Mouse (Mus musculus) thymus, adult 2 months (tissue): ENCODE data around the gene Ccdc33. TPM values are rescaled to one million over a fixed set of nuclear protein-coding genes. Genes with fewer than 3 reads are reported as not detected.
A peak's percentile ranks its signal among the peaks of the same experiment; 100 is the strongest.

ENCODE experiments used
- DNase-seq: peaks from one replicate; pipeline ENCODE4 v3.0.0; 2021
- H3K27ac ChIP-seq: fragments of 200-500 bp; 2 replicates; pipeline ENCODE4 v1.5.1; 2012; ENCODE audit warnings: low read length, control low read depth; ENCODE audit not compliant: control insufficient read depth, insufficient read depth
- H3K27me3 ChIP-seq: fragments of 200-500 bp; 2 replicates; pipeline ENCODE4 v1.6.1; 2012; ENCODE audit warnings: mild to moderate bottlenecking, low read length, moderate library complexity, mixed read lengths; ENCODE audit not compliant: control insufficient read depth, insufficient read depth
- H3K36me3 ChIP-seq: fragments of 200-500 bp; 2 replicates; pipeline ENCODE4 v1.6.1; 2012; ENCODE audit warnings: mild to moderate bottlenecking, low read length, moderate library complexity; ENCODE audit not compliant: control insufficient read depth, insufficient read depth
- H3K4me1 ChIP-seq: fragments of 200-500 bp; replicated peaks from 2 replicates; pipeline ENCODE4 v1.6.1; 2012; ENCODE audit warnings: low read length; ENCODE audit not compliant: control insufficient read depth, insufficient read depth
- H3K4me3 ChIP-seq: fragments of 200-500 bp; 2 replicates; pipeline ENCODE4 v1.5.1; 2012; ENCODE audit warnings: mild to moderate bottlenecking, low read length, control low read depth, moderate library complexity; ENCODE audit not compliant: control insufficient read depth, insufficient read depth
- CTCF ChIP-seq: fragments of 200-500 bp; IDR thresholded peaks from 2 replicates; pipeline ENCODE4 v1.5.1; 2012; ENCODE audit warnings: mild to moderate bottlenecking, control low read depth, low read length, moderate library complexity, borderline replicate concordance; ENCODE audit not compliant: control insufficient read depth, poor library complexity, insufficient read depth; ENCODE audit errors: extremely low read depth
- POLR2A ChIP-seq: fragments of 200-500 bp; IDR thresholded peaks from 2 replicates; pipeline ENCODE4 v1.6.1; 2012; ENCODE audit warnings: mild to moderate bottlenecking, low read length, control low read depth, moderate library complexity; ENCODE audit not compliant: control insufficient read depth, poor library complexity, insufficient read depth; ENCODE audit errors: extremely low read depth
- WGBS: fragments of 180-500 bp; shearing (Covaris S2); methylation state at CpG from one replicate; pipeline ENCODE4 v1.1.7; 2018; 5-methylcytosine and 5-hydroxymethylcytosine counted together
- polyA plus RNA-seq: library from polyadenylated mRNA; depleted of rRNA; stranded (reverse); fragments of >200 nt; gene quantifications from 2 replicates; pipeline ENCODE4 v1.2.3, GENCODE M21; 2012

Gene Ccdc33
- polyA plus RNA-seq, 1 experiment: 1.2 TPM

DNA sequence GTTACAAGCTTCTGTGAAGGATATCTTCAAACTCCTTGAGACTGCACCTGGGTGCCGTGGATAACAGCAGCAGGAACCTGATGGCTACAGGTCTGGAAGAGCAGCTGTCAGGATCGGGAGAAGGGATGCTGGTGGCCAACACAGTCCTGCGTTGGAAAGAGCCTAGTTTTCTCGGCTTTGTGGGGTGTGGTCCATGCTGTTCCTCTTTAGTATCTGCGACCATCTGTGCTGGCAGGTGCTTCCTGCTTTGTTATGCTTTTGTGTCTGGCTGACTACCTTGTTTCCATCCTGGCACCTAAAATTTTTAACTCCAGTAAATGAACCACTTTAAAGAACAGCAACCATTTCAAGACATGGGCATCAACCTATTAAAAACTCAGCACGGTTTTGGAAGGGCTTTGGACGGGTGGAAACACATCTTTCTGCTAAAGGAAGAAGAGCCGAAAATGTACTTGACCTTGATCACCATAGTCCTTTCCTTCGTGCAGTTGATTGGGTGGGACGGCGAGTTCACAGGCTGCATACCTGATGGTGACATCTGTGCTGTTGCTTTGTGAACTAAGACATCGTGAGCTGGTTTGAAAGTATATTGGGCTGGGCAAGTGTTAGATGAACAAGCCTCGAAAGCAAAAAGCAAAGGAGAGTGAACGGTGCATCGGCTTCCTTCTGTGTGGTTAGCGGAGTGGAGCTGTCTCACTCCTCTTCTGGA, 112.7 kb downstream of the Ccdc33 start, which contains the start of gene Cyp11a1:
Gene Cyp11a1, plus strand, starts transcription at position 659 of the 709 bp plus-strand sequence.
- no peak within 1 kb of the TSS for H3K27ac ChIP-seq
- peak; percentile 21 for DNase-seq
- H3K27me3 ChIP-seq: no peaks in the 10 kb centered on the region
- TF ChIP-seq POLR2A (no peak), CTCF (no peak)
- no peaks in the 10 kb centered on the region for H3K36me3 ChIP-seq
- 30% methylated on average over 16 of the region's 16 CpGs for WGBS
- peaks cover 9% of the 10 kb centered on the region for H3K4me1 ChIP-seq
- H3K4me3 ChIP-seq: no peak within 1 kb of the TSS

DNA sequence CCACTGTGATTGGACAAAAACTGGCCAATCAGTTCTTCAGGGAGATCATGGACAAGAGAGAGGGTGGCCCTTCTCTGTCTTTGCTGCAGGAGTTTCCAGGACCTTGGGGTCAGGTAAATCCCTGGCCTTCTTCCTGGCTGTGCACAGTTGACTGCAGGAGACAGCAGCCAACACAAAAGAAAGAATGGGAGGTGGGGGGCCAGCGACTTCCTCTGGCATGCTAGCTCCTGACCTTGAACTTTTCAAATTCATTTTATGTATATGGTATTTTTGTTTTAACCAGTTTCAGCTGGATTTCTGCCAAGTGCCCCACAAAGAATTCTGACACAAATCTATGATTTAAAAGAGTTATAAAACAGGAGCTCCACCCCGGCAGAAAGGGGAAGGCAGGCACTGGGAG, 115.4 kb downstream of the Ccdc33 start:
- peaks cover 9% of the 10 kb centered on the region for H3K4me1 ChIP-seq
- no peak overlapping the region for H3K4me3 ChIP-seq
- TF ChIP-seq CTCF: no peak
- TF ChIP-seq POLR2A: no peak
- H3K36me3 ChIP-seq: no peaks in the 10 kb centered on the region
- WGBS: 13% methylated on average over 2 of the region's 2 CpGs
- no peaks in the 10 kb centered on the region for H3K27me3 ChIP-seq
- no peak for DNase-seq
- H3K27ac ChIP-seq: no peak overlapping the region

DNA sequence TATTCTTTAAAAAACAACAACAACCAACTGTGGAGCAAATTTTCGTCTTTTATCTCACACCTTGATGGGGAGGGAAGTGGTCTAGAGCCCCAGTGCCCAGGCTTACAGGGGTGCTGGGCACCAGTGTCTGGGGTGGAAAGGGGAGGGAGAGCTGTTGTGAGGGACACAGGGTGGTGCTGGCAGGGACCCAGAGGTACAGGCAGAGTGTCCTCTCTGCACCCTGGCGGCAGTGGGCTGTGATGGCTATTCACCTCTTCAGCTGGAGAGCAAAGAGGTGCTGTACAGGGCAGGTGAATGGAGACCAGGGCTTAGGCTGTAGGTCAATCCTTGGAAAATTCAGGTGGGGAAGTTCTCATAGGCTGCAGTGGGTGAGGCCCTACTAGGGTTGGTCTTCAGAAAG, 118.9 kb downstream of the Ccdc33 start:
- TF ChIP-seq POLR2A: no peak
- TF ChIP-seq CTCF: no peak
- Histone ChIP-seq H3K4me1 (peaks cover 10% of the 10 kb centered on the region), H3K27ac (no peak overlapping the region), H3K4me3 (no peak overlapping the region), H3K27me3 (no peaks in the 10 kb centered on the region), H3K36me3 (no peaks in the 10 kb centered on the region)
- no peak for DNase-seq
- 63% methylated on average over 2 of the region's 2 CpGs for WGBS

DNA sequence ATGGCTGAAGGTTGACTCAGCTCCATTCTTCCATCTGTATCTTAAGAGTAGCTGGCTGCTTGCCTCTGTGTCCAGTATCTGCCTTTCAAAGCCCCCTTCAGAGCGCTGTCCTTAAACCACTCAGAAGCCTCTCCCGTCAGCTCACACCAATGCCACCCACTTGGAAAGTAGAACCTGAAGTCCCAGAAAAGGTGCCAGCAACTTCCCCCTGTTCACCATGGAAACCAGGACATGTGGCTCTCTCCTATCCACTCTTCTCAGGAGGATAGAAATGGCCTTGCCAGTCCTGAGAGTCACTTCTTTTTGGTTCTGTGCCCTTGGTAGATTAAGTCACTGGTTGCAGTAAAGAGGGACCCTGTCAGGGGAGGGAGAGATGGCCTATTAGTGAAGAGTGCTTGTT, 119.9 kb downstream of the Ccdc33 start:
- 70% methylated on average over 2 of the region's 2 CpGs for WGBS

DNA sequence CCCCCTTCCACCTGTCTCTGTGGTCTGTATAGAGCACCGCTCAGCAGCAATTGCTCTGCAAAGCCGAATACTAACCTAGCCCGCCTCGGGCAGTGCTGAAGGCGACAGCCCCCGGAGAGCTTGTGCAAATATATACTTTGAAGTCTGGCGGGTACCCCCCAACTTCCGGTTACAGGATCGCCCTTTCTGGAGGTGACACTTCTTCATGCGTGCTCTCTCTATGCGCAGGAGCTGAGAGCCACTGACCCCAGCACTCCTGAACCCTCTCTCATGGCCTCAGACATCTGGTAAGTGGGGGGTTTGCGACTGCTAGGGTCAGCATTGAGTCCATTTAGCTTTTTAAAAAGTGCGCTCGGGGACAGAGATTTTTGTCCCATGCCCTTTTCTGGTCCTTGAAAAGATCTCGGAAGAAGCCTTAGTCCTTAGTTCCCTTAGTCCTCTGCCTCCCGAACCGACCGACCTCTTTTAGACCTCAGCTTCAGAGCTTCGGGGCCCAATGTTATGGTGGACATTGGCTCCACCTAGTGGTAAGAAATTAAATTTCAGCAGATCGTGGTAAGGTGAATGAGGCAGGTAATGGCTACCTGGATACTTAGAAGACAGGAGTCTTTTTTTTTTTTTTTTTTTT, 120.5 kb downstream of the Ccdc33 start:
- peaks cover 24% of the 10 kb centered on the region for H3K4me1 ChIP-seq
- no peaks in the 10 kb centered on the region for H3K36me3 ChIP-seq
- DNase-seq: peak; percentile 90
- TF ChIP-seq CTCF: peak; percentile 27; the same call in 1 of the 2 replicates
- TF ChIP-seq POLR2A: peak; percentile 53; the same call in 1 of the 2 replicates
- peak overlapping the region; percentile 6; the same call in 1 of the 2 replicates for H3K27ac ChIP-seq
- H3K4me3 ChIP-seq: peak overlapping the region; percentile 57
- no peaks in the 10 kb centered on the region for H3K27me3 ChIP-seq
- WGBS: under 1% methylated on average over 20 of the region's 20 CpGs

More for the DNA sequence above, 119.9 kb downstream of the Ccdc33 start:
- H3K36me3 ChIP-seq: no peaks in the 10 kb centered on the region
- DNase-seq: no peak
- no peaks in the 10 kb centered on the region for H3K27me3 ChIP-seq
- peaks cover 18% of the 10 kb centered on the region for H3K4me1 ChIP-seq
- H3K4me3 ChIP-seq: no peak overlapping the region
- TF ChIP-seq CTCF: no peak
- TF ChIP-seq POLR2A: no peak
- no peak overlapping the region for H3K27ac ChIP-seq

DNA sequence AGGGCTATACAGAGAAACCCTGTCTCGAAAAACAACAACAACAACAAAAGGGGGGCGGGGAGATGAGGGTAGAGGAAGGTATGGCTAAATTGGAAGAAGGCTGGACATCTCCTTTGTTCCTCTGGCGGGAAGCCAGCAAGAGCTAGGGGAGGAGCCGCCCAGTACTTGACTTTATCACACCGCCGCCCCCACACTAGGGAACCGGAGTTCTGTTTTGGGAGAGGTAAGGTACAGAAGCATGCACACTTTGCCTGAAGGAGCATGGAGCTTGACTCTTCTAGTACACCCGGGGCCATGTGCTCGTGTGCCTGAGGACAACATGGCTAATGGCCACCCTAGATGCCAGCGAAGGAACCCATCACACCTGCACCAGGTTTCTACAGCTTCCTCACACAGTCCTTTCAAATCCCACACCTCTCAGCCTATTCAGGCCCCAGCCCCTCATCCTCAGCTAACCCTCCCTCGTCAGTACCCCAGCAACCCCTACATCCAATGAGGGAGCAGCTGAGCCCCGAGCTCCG, 121.1 kb downstream of the Ccdc33 start:
- H3K27me3 ChIP-seq: no peaks in the 10 kb centered on the region
- H3K4me1 ChIP-seq: peaks cover 30% of the 10 kb centered on the region
- WGBS: 54% methylated on average over 13 of the region's 13 CpGs
- no peak for TF ChIP-seq POLR2A
- no peak overlapping the region for H3K4me3 ChIP-seq
- H3K36me3 ChIP-seq: no peaks in the 10 kb centered on the region
- H3K27ac ChIP-seq: no peak overlapping the region
- DNase-seq: no peak

DNA sequence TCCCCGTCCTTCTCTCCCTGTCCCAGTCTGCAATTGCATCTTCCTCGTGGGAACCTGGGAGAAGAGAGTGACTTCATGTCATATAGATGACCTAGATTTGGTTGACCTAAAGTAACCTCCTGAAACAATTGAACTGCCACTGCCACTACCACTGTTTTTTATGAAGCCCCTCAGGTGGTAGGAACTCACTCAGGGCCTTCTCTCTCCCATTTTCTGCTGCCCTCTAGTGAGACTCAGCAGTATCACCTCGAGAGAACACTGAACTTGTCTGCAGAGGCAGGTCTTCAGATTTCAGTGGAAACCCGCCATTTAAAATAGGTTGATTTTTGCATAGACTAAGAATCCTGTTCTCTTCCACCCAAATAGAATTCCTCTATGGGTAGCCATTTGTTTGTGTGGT, 123.3 kb downstream of the Ccdc33 start:
- TF ChIP-seq CTCF (no peak), POLR2A (no peak)
- Histone ChIP-seq H3K4me3 (no peak overlapping the region), H3K27me3 (no peaks in the 10 kb centered on the region), H3K27ac (peak overlapping the region; percentile 5; the same call in 1 of the 2 replicates), H3K36me3 (no peaks in the 10 kb centered on the region), H3K4me1 (peaks cover 52% of the 10 kb centered on the region)
- DNase-seq: peak; percentile 82
- WGBS: 42% methylated on average over 4 of the region's 4 CpGs
